Mouse (Mus musculus) G1E (cell line): ENCODE measurements around the gene Camta1.

Experiments
- CTCF ChIP-seq: IDR thresholded peaks from 2 replicates; pipeline ENCODE4 v1.5.1; 2012; ENCODE audit warnings: low read depth, low read length, inconsistent platforms, mixed read lengths
- GATA1 ChIP-seq: IDR thresholded peaks from 2 replicates; pipeline ENCODE4 v1.6.1; 2012; ENCODE audit warnings: borderline replicate concordance, low read length, inconsistent platforms, mixed read lengths
- GATA2 ChIP-seq: IDR thresholded peaks from 2 replicates; pipeline ENCODE4 v1.6.1; 2012; ENCODE audit warnings: low read depth, low read length, inconsistent platforms, borderline replicate concordance
- TAL1 ChIP-seq: conservative IDR thresholded peaks from 2 replicates; pipeline ENCODE4 v1.6.1; 2012; ENCODE audit warnings: low read depth, low read length, inconsistent platforms, mixed read lengths

DNA sequence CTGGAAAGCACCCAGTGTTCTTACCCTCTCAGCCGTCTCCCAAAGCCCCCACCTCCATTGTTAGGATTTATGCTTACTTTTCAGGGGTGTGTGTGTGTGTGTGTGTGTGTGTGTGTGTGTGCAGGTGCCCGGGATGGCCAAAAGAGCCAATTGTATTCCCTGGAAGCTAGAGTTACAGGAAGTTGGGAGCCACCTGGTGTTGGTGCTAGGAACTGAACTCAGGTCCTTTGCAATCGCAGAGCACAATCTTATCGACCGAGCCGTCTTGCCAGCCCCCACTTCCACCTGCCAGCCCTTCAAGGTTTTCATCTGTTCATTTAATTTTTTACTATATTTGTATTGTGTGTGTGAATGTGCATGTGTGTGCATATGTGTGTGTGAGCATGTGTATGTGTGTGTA lies 31.6 kb upstream of the Camta1 start:
- TF ChIP-seq CTCF = no peak
- TF ChIP-seq TAL1 = no peak
- TF ChIP-seq GATA1 = no peak
- TF ChIP-seq GATA2 = no peak
